Mouse (Mus musculus): ENCODE results near the gene Tas2r138.
"Not testable (repeated sequence)": the region's sequence is repeated elsewhere in the genome, so short reads cannot be mapped to it uniquely, and the experiment has no call there.

Tas2r138 gene

DNA sequence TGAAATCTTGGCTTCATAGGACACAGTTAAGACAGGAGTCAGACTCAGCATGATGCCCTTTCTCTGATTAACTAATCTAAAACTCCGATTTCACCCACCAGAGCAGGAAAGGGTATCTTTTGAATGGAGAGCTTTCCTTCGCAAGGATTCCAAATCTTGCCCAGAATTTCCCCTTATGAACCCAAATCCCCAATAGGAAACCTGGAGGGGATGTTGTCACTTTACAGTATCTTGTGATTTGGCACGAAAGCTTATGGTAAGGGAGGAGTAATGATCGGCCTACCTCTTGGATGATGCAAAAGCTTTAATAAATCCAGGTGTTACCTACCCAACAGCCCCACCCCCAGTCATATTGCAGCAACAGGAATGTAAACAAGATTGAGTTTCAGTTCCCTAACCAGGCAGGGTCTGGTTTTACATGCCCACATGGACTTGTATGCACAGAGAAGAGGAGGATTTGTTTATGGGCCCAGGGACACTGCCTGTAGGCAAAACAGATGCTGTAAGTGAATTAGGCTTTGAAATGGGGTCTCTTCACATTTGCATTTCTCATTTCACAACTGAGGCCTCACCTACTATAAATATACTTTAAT is at the start of gene Tas2r138:
TSS of gene Tas2r138 (minus strand) at position 51 of the 593 bp plus-strand sequence.
- ChIA-PET CTCF (no interaction called here), POLR2A (no interaction called here)

DNA sequence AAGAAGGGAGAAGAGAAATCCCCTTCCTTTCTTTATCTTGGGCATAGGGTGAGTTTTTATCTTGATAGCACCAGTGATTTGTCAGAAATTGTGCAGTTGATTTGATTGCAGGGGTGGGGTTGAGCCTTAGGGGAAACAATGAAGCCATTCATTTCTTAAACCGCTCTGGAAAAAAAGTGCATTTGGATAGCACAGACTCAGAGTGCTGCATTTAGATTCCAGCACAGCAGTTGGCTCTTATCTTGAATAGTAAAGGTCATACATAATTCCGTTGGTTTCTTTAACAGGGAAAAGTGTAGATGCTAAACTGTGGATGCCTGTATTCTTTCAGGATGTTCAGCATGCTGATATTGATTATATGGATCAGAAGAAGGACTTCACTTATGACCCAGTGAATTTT is 47.8 kb upstream of the Tas2r138 start:
- ChIA-PET CTCF (interaction anchor here in 1 of 4 experiments (0.7 kb wide), 1 partner anchor 28 kb away, joined by 3 read pairs; no protein-coding TSS in a partner anchor), POLR2A (no interaction called here)

DNA sequence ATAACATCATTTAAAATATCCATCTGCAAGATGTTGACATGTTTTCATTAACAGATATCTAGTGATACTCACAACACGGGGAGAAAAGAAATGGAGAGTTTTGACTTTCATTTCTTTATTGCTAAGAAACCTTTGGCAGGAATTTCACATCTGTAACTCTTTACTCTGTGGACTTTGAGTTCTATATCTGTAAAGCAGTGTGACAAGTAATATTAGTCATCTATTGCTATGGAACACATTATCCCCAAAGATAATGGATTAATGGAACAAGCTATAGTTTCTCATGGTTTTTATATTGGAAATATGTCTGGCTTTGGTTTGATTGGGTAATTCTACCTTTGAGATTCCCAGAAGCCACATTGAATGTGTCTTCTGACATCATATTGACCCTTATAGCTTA is 37.8 kb upstream of the Tas2r138 start:
- ChIA-PET POLR2A (no interaction called here), CTCF (no interaction called here)

DNA sequence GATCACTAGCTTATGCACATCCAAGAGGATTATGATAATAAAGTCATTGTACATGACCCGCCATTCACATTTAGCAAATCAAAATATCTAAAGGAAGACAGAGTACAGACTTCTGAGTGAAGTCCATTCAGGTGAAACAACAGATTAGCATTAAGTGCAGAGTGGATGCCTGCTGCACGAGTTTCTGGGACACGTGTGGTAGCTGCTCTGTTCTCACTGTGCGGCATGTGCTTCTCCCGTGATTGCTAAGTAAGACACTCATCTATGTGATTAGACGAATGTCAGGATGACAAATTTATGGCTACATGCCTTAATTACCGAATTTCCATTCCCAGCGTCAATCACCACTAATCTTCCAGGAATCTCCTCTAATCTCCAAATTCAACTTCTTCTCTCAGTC is 32.6 kb upstream of the Tas2r138 start:
- ChIA-PET POLR2A (interaction anchor here in 1 of 4 experiments (0.6 kb wide), 1 partner anchor 27 kb away, joined by 4 read pairs; no protein-coding TSS in a partner anchor), CTCF (interaction anchor here in 1 of 4 experiments (0.6 kb wide), 1 partner anchor 435 kb away, joined by 3 read pairs; no protein-coding TSS in a partner anchor)

DNA sequence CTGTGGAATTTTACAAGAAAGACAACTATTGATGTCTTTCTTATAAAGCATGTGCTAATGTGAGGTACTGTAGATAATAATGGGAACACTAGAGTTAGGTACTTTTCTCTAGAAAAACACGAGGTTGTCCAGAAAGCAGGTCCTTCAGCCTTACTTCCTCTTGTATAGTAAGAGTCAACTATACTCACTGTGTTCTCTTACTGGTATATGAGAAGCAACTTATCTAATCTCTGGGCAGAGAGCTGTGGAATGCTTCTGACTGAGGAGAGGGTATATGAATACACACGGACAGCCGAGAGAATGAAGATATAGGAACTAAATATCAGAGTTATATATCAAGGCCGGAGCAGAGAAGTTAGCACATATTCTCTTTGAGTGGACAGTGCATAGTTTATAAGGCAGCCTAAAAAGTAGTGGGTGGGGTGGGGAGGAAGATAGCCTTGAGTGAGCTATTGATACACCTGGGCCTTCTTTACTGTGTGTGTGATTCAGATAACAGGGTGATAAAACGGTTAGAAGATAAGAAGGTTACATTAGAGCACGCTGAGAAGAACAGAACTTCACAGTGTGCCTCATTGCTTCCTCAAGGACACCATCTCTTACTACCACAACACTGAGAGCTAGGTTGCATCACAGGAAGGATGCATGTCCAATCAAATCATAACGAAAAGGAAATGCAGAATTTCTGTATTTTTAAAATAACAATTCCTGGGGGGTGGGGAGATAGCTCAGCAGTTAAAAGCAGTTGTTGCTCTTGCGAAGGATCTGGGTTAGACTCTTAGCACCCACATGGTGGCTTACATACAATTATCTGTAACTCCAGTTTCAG is 27.8 kb upstream of the Tas2r138 start:
- CTCF ChIA-PET = no interaction called here
- POLR2A ChIA-PET = no interaction called here

DNA sequence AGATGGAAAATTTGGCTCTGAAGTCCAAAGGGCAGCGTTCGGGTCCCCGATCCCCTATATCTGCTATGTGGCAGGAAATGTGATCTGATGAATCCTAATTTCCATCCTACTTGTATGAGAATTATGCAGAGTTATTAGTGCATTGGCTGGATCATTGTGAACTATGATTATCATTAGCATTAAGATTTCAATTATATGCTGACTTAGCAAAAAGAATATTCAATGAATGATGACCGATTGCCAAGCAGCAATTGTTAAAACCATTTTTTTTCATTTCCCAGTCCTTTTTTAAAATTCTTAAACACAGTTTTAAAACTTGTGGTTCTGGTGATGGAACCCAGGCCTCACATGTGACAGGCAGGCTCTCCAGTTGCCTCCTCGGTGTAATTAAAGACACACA is 24.6 kb upstream of the Tas2r138 start:
- CTCF ChIA-PET = no interaction called here
- POLR2A ChIA-PET = no interaction called here

DNA sequence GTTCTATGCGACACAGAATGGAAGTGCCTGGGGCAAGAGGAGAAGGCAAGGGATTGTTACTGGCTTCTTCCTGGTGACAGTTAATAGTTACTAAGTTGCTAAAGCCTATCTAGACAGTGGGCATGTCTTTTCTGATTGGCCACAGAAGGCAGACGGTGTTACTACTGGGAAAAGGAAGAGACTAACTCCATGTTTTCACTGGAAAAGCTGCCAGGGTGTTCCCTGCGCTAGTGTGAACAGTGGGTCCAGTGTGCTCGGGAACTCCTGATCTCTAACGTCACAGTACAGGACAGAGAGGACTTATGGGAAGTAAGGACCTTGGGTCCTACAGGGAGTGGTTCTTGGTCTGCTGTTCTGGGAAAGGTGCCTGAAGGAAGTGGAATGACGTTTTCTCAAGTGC is 22.4 kb upstream of the Tas2r138 start:
- POLR2A ChIA-PET = no interaction called here
- CTCF ChIA-PET = interaction anchor here in 1 of 4 experiments (0.6 kb wide), 1 partner anchor 8 kb away, joined by 5 read pairs; no protein-coding TSS in a partner anchor

DNA sequence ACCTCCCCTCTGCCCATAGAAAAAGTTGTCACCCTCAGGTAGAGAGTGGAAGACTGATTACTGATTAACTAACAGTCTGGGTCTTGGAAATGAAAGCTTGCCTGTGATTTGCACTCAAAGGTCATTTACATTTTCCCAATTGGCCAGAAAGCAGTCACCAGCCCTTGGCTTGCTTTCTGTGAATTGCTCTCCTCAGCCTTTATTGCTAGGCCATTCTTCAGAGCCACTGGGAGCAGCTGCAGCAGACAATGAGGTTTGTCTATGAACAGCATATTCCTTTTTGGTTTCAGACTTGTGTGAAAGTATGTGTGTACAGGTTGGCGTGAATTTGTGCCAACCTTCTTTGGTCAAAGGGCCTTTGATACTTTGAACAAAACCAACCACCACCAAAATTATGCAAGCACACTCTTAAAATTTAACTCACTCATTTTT is 21.5 kb upstream of the Tas2r138 start:
- CTCF ChIA-PET = no interaction called here
- POLR2A ChIA-PET = no interaction called here

DNA sequence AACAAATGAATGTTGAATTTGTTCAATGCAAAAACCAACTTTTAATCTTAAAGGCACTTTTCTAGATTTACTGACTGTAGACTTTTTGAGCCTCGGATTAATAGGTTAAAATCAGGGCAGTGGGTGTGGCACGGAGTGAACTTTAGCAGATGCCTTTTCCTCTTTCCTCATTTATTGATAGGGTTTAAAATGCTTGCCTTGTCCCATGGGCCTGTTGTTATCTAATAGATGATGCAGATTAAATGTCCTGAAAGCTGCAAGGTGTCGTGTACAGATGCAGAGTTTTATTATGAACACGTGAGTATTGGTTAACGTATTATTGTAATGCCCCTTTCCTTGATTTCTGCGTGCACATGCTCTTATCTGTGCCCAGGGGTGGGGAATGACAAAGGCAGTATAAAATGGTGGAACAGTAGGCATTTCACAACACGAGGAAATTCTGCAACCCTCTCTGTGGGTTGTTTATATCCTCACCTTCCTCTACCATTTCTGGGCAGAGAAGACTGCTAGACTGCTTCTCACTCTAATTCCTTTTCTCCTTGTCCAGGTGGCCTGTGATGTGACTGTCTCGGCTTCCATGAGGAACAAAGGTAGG is 15.4 kb upstream of the Tas2r138 start, which contains the start of gene Mgam:
TSS of gene Mgam (plus strand) at position 426 of the 595 bp plus-strand sequence.
- CTCF ChIA-PET = interaction anchor here in 1 of 4 experiments (0.5 kb wide), 1 partner anchor 34 kb away, joined by 4 read pairs; no protein-coding TSS in a partner anchor
- POLR2A ChIA-PET = no interaction called here

DNA sequence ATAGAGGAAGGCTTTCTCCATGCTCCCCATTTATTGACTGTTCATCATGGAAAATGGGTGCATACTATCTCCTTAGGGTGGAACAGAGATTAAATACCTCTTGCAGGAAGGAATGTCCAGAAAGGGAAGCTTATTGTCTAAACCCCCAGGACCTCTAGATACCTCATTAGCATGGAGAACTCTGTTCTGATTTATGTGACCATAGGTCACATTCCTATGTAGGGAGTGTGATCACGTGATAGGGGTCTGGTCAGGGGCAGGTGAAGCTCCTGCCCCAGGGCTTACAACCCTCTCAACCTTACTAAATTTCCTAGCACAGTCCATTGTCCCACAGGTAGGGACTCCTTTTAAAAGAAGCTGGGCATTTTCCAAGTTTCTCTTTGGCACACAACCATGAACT is 13.0 kb upstream of the Tas2r138 start:
- ChIA-PET CTCF (no interaction called here), POLR2A (no interaction called here)

DNA sequence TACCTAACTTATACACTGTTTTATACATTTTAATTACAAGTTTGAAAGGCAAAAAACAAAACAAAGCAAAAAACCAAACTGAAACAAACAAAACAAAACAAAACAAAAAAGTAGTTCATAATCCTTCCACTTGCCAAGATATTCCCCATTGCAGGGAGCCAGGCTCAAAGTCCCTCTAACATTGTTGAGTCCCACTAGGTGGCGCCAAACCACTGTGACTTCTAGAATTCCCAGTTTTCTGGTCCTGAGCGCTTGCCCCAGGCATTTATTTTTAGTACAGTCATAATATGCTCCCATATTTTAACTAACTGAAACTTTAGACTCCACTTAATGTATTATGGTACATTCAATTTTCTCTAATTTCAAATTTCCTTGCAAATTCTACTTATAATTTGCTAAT is 4.9 kb upstream of the Tas2r138 start:
- POLR2A ChIA-PET = interaction anchor here in 1 of 4 experiments (0.6 kb wide), 1 partner anchor 28 kb away, joined by 4 read pairs; no protein-coding TSS in a partner anchor

DNA sequence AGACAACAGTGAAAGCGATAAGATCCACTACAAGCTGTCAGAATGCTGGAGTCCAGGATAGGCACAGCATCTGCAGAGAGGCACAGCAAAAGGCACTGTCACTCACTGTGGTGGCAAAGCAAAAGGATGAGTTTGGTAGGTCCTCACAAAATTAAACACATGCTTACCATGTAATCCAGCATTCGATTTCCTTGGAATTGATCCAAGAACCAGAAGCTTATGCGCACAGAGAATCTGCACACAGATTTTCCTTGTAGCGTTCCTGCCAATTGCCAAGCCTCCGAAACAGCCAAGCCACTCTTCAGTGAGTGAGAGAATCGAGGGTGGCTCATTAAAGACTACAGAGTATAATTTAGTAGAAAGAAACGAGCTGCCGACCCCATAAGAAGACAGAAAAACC is 2.9 kb downstream of the Tas2r138 start:
- CTCF ChIA-PET = interaction anchor here in 1 of 4 experiments (0.5 kb wide), 1 partner anchor 45 kb away, joined by 3 read pairs; no protein-coding TSS in a partner anchor
- POLR2A ChIA-PET = interaction anchor here in 1 of 4 experiments (0.5 kb wide), 1 partner anchor 124 kb away, joined by 7 read pairs; no protein-coding TSS in a partner anchor

More for the DNA sequence above, 4.9 kb upstream of the Tas2r138 start:
- CTCF ChIA-PET = interaction anchor here in 1 of 4 experiments (1.5 to 3.3 kb wide), 2 partner anchors 71 to 73 kb away, joined by 3 to 18 read pairs; no protein-coding TSS in a partner anchor

DNA sequence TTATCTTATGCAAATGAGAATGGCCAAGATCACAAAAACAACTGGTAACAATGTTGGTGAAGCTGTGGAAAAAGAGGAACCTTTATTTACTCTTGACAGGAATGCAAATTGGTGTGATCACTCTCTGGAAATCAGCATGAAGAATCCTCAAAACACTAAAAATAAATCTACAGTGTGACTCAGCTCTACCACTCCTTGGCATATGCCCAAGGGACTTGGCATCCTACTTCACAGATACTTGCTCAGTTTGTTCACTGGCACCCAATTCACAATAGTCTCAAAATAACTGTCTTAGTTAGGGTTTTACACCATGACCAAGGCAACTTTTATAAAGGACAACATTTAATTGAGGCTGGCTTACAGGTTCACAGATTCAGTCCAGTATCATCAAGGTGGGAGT is 5.7 kb downstream of the Tas2r138 start:
- ChIA-PET CTCF (no interaction called here), POLR2A (no interaction called here)

DNA sequence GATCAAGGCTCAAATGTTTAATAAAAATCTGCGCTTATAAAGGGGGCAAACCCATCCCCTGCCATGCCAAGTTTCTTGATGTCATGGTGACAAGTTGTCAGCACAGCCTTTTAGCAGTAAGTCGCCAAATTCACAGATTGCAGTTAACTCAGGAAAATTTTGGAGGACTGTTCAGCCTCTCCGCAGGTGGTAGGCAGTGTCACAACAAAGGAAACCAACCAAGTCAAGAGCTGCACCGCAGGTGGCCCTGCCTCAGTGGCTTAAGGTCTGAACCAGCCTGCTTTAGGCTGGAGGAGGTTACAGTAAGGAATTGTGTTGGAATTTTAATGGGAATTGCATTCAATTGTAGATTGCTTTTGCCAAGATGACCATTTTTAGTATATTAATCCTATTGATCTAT is 14.6 kb downstream of the Tas2r138 start:
- CTCF ChIA-PET, POLR2A ChIA-PET: not testable (repeated sequence)

DNA sequence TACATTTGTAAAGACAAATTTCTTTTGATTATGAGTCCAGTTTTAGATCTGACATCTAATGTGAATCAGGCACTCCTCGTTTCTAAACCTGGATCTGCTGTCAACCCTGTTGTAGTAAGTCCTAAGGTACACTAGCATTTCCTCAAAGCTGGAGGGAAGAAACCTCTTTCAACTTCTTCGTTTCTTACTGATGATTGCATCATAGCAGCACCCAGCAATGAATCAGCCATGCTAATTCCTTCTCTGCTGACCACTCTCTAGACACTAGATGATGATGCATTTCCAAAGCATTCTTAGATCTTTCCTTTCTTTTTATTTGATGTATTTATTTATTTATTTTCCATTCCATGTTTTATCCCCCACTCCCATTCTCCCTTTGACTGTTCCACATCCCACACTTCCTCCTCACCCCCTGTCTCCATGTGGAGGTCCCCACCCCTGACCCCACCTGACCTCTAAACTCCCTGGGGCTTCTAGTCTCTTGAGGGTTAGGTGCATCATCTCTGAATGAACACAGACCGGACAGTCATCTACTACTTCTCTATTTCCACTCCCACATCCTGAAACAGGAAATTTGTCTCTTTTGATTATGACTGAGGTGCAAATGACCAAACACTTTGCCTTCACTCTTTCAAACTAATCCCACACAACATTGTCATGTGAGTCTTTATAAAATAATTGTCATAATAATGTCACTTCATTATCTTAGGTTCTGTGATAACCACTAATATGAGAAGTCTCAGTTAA is 18.1 kb downstream of the Tas2r138 start:
- ChIA-PET POLR2A (no interaction called here), CTCF (no interaction called here)

DNA sequence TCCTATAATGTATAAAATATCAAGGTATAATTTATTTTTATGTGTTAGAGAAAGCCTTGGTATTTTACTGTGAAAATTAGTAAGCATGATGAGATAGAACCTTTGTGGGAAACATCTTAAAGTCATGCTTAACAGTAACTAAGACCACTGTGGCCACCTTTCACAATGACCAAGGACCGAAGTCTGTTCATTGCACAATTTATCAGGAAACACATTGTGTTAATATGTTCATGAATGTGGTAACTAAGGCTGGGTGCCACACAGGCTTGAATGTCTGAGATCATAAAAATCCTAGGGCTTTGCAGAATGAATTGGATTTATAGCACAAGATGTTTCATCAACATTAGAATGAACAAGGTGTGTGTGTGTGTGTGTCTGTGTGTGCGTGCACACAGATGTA is 24.8 kb downstream of the Tas2r138 start:
- POLR2A ChIA-PET = no interaction called here
- CTCF ChIA-PET = no interaction called here

DNA sequence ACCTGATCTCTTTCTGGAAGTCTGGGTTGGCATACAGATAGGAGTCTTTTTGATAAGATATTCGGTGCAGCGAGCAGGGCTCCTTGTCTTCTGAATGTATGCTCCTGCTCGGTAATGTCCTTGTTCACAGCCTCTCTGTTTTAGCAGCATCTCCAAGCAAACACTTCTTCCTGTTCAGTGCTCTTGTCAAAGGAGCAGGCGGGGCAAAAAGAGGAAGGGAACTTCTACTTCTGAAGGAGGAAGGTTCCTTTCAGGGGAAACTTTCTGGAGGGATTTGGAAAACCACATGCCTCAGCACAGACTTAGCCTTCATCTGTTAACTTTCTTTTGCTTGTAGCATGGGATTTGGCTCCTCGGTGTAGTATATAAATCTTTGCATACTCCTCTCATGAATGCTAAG is 27.5 kb downstream of the Tas2r138 start, which contains the start of gene Clec5a:
TSS of gene Clec5a (minus strand) at position 177 of the 400 bp plus-strand sequence.
- POLR2A ChIA-PET = no interaction called here
- CTCF ChIA-PET = no interaction called here

DNA sequence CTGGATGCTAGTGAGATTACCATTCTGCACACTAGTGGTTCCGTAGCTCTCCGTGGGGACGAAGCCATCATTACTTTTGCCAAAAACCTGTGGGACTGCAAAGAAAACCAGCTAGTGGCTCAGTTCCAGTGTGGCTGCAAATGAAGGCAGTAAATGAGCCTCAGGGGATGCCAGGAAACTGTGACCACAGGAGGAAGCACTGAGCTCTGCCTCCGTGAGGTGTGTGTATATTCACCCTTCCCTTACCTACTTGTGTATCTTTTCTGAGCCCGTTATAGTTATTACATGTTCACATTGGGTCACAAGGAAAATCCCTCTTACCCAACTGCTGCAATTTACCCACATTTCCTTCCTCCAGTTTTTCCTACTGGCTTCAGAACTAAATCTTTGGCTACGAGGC is 28.8 kb downstream of the Tas2r138 start:
- POLR2A ChIA-PET = no interaction called here
- CTCF ChIA-PET = no interaction called here

DNA sequence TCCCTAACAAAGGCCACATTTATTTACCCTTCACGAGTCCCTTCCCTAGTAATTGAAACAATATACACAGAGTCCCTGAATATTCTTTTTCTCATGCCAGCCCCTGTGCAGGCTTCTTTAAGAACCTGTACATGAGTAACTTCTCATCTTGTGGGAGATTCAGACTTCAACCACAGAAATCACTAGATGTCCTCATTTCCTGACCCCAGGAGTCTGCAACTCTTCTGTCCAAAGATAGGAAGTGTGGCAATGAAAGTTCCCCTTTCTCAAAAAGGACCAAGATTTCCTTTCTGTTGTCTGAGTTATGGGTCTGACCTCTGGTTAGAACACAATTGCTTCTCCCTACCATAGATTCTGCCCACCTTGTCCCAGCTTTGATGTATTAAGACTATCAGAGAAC is 36.8 kb downstream of the Tas2r138 start:
- CTCF ChIA-PET = no interaction called here

DNA sequence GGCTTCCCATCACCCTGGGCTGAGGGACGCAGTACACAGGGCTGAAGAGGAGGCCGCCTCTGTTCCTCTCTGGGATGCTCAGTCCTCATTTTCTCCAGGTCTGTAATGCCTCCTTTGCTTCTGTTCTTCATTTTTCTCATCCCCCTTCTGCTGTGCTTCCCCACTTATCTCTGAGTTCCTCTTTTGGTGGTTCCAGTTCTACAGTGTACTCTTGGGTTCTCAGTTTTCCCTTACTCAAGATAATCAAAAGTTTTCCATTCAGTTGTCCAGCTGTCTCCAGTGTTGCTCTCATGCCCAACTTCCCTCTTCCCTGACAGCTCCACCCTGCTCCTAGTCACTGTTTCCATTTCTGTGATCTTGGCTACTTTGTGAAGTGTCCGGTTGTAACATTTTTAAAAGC is 39.5 kb downstream of the Tas2r138 start:
- ChIA-PET CTCF (no interaction called here), POLR2A (interaction anchor here in 1 of 4 experiments (0.6 kb wide), 1 partner anchor 87 kb away, joined by 3 read pairs; no protein-coding TSS in a partner anchor)

More for the DNA sequence above, 36.8 kb downstream of the Tas2r138 start:
- POLR2A ChIA-PET = no interaction called here

Measured in embryonic stem cell, embryonic (primary cell).